Mouse (Mus musculus): Measurements from ENCODE around the gene Ccdc43.
"Not testable (repeated sequence)": the region's sequence is repeated elsewhere in the genome, so short reads cannot be mapped to it uniquely, and the experiment has no call there.

Gene Ccdc43

DNA sequence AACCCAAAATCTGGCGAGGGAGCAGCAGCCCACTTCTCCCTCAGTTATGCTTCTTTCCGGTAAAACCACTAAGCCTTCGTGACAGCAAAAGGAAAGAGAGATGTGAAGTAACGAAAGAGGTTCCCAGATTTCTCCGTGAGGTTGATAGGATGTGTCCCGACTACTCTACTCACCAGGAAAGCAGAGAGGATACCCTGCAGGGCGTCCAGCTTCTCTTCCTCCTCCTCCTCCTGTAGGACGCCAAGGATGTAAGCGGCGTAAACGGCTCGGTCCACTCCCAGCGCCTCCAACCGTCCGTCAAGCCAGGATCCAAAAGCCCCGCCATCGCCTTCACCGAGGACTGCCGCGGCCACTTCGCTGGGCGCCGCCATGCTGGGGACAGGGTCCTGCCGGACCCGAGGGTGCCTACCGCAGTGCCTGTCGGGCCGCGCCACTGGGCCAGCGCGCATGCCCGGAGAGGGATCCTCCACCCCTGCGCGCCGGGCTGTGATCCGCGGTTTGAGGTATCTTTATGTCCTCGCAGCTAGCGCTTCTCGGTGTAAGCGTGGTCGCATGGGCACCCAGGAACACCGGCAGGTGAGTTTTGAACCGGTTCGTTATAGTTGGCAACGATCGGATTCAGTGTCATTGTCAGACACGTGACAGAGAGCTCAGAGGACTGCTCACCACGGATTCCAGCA, at the start of gene Ccdc43:
Ccdc43 (minus strand) TSS at position 445 of the 680 bp plus-strand sequence.
- peak; percentile 92 for DNase-seq

- DNase-seq, result no peak
Measured at GRCm38 (mm10) chr11:102744746-102745145, 47.2 kb upstream of the Ccdc43 start.

GRCm38 (mm10) chr11:102742843-102743242, 45.3 kb upstream of the Ccdc43 start:
- DNase-seq, result no peak

DNA sequence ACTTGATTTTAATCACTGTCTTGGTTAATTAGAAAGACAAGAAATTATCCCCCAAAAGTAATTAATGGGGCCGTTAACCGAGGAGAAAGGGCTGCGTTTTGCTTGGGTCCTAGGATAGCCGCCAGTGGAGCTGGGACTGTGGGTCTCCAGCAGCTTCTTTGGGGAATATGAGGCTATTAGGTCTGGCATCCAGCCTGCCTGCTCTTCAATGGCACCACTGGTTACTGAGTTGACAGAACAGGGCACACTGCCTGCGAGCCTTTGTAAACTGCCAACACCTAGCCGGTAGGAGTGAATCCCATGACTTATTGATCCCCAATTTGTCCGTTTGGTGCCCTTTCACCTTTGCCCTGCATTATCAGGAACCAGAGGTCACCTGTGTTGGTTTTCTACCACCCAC, 44.5 kb upstream of the Ccdc43 start:
- no peak for DNase-seq

GRCm38 (mm10) chr11:102741129-102741950, 43.8 kb upstream of the Ccdc43 start:
- DNase-seq, result peak; percentile 66

DNA sequence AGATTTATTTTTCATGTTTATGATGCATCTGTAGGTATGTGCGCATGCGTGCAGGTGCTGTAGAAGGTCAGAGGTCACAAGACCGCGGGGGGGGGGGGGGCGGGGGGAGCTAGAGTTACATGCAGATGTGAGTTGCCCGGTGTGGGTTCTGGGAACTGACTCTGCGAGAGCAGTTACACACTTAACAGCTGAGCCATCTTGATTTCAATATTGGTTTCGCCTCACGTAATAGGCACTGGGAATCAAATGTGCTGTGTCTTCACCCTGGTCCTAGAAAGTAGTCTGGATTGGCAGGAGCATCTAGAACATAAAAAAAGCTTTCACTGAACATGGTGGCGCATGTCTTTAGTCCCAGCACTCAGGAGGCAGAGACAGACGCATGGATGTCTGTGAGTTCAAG, 43.1 kb upstream of the Ccdc43 start:
- no peak for DNase-seq

DNA sequence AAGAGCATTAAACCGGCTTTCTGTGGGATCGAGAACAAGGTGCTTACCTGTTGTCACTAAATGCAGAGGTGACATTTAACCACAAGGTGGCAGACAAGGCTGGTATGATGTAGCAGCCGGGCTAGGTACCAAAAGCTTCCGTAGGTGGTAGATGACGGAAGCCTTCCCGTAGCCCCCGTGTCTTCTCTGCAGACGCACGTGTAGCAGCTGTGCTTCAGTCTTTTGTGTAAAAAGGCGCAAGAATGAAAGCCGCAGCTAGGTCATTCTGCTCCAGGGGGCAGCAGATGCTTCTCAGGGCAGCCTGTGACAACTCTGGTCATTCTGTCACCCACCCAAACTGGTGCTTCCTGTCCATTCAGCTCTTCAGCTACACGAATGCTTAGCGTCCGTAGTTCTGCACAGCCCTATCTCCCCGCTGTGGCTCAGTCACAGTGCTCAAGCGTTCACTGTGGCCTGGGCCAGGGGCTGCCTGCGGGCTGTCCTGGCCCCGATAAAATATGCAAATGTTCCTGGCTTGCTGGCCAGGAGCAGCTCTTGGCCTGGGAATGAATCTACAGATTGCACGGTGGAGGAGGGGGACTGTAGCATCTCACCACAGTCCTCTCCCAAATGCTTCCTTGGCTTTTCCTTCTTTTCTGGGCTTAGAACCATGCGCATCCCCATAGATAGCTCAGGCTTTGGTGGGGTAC, 41.8 kb upstream of the Ccdc43 start:
- DNase-seq, result peak; percentile 64

DNA sequence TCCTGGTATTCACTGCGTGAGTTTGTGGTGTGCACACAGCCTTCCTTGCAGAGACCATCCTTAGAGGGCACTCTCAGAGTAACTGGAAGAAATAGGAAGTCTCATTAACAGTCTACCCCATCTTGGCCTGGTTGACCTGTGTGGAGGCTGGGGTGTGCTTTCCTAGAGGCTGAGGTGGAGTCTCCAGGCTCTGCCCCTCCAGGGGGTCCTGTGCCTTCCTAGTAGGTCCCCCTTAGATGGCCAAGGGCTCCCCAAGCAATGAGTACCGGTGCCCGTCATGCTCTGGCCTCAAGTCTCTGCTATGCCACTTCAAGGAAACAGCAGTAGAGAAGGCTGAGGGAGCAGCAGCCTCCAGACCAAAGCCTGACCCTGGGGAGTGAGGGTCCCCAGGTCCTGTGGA, 40.5 kb upstream of the Ccdc43 start:
- DNase-seq, result no peak

DNA sequence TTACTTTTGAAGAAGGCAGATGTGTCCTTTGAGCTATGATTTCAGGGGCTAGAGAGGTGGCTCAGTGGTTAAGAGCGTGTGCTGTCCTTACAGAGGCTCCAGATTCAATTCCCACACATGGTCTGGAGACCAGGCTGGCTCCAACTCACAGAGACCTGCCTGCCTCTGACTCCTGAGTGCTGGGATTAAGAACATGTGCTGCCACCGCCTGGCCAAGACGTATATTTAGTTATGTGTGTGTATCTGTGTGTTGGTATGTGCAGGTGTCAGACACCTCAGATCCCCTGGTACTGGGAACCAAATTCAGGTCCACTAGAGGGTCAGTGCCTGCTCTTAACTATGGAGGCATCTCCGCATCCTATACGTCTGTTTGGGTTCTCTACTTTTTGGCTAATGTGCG, 37.4 kb upstream of the Ccdc43 start:
- DNase-seq, result no peak

DNA sequence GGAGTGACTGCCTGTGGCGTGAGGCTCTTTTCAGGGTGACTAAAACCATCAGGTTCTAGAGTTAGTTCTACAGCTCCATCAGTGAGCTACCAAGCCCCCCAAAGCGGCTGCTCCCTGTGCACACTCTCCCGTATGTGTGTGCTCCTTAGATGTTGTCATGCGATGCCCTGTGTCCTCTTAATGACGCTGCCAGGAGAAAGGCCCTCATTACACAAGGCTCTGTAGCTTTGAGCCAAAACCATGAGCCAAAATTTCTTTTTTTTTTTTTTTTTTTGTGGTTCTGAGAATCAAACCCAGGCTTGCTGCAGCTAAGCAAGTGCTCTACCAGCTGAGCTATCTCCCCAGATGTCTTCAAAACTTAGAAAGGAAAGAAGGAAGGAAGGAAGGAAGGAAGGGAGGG, 35.6 kb upstream of the Ccdc43 start:
- no peak for DNase-seq

DNA sequence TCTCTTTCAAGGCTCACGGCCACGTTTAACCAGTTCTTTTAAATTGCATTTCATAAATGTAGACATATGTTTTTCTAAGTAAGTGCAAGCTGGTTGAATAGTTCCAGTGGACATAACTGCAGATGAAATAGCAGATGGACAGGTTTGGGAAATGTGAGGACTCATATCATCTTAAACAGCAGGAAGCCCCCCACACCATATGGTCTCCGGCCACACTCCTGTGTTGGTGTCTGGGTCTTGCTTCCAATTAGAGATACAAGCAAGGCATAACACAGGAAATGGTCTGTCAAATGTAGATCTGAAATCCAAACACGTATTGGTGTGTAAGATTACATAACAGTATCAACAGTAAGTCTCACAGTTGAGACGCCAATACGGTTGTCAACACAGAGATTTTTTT, 33.8 kb upstream of the Ccdc43 start:
- DNase-seq, result no peak

GRCm38 (mm10) chr11:102729835-102730234, 32.3 kb upstream of the Ccdc43 start:
- DNase-seq, result no peak

DNA sequence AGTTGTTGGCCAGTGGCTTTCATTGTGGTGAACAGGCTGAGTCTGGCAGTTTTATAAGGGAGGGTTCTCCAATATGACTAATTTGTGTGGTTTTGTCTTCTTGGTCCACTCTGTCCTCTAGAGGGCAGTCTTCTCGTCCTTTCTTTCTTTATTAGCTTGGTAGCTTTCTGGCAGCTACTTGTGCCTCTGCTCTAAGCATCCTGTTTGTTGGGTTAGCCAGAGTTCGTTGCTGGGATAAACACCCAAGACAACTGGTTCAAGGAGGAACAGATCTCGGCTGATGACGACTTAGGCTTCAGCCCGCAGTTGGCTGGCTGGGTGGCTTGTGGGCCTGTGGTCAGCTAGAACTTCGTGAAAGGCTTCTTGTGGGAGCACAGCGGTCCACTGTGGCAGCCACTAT, 31.0 kb upstream of the Ccdc43 start:
- DNase-seq, result peak; percentile 34

DNA sequence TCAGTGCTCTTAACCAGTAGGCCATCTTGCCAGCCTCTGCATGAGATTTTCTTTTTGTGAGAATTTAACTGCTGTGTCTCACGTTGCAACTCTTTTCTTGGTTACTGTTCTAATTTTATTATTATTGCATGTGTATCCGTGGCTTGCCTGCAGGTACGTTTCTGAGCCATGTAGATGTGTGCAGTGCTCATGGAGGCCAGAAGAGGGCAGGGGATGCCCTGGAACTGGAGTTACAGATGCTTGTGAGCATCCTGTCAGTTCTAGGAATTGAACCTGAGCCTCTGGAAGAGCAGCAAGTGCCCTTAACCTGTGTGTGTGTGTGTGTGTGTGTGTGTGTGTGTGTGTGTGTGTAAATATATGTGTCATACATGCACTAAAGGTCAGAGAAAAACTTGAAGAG, 28.0 kb upstream of the Ccdc43 start:
- DNase-seq, result peak; percentile 32

DNA sequence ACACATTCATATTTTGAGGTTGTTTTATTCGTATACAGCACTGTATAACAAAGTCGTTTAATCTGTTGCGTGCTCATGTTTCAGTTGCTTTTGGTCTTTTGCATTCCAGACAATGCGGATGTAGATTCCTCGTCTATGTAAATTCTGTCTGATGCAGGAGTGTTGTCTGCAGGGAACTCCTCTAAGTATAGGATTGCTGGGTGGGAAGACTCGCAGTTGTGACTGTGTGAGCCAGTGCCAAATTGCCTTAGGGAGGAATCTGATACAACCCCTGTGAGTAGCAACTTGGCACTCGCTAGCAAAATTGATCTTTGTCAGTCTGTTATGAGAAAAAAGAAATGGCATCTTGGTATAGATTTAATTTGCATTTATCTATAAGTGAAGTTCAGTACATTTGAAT, 18.6 kb upstream of the Ccdc43 start:
- no peak for DNase-seq

DNA sequence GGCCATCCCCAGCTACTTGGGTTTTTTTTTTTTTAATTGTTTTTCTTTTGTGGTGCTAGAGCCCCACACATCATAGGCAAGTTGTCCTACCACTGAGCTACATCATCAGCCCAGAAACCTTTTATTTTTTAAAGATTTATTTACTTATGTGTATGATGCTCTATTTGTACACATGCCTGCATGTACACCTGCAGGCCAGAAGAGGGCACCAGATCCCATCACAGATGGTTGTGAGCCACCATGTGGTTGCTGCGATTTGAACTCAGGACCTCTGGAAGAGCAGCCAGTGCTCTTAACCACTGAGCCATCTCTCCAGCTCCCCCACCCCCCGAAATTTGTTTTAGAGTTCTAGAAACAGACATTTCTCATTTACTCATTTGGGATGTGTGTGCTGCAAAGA, 17.0 kb upstream of the Ccdc43 start:
- DNase-seq, result not testable (repeated sequence)

DNA sequence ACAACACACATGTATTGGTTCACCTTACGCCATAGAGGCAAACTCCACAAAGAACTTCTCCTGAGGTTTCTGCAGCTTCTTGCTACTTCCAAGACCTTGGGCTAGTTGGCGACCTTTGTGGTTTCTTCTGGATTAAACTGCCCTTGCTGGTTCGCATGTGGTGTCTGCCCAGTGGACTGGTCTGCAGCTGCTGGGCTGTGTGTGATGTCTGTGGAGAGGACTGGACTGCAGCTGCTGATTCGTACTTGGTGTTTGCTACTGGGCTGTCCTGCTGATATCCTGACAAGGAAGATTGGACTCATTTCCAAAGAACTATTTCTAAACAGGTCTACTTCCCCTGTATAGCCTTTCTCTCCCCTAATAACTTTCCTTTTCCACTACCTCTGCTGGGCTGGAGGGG, 14.8 kb upstream of the Ccdc43 start:
- DNase-seq, result no peak

- not testable (repeated sequence) for DNase-seq
Measured at GRCm38 (mm10) chr11:102702206-102702605, 4.6 kb upstream of the Ccdc43 start.

DNA sequence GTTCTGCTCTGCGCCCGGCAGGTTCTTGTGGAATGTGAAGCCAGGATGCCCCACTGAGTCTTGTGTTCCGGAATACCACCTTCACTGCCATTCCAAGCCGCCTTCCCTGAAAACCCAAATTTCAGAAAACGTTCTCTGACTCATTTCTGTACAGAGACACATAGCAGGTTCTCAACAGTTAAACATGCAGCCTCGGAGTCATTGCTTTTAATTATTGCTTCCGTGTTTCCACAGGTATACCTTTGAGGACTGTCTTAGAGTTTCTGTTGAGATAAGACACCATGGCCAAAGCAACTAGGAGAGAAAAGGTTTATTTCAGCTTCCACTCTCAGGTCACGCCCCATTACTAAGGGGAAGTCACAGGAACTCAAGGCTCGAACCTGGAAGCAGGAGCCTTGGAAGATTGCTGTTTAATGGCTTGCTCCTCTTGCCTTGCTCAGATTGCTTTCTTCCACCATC, 465 bp upstream of the Ccdc43 start:
- DNase-seq, result no peak

DNA sequence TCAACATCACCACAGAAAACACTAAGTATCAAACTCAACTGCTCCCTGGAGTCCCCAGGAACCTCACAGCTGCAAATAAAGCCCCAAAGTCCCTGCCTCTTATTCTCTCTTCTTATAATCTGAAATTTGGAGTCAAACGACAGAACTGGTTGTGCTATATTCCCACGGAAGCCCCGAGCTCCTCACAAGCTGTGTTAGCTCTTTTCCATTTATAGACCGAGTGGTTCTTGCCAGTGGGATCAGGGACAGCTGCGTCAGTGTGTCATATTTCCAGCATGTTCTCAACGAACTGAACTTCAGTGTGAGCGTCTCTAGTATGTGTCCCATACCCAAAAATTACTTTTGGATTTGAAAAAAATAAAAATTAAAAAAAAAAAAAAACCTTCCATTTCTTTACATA, 2.3 kb downstream of the Ccdc43 start:
- no peak for DNase-seq

DNA sequence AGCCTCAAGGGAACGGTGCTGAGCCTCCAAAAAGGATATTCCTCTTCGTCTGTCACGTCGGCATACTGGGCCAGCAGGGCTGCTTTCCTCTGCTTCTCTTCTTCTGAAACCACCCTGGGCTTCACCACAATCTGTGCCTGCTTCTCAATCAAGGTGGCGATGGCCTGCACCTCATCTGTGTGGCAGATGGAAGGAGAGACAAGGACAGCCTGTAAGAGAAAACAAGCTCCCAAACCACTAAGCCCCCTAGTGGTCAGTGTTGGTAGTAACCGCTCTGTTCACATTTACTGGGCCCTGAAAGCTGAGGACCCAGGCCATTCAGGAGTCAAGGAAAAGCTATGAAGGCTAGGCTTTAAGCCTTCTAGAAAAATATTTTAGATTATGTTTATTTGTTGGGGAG, 7.4 kb downstream of the Ccdc43 start:
- peak; percentile 83 for DNase-seq

DNA sequence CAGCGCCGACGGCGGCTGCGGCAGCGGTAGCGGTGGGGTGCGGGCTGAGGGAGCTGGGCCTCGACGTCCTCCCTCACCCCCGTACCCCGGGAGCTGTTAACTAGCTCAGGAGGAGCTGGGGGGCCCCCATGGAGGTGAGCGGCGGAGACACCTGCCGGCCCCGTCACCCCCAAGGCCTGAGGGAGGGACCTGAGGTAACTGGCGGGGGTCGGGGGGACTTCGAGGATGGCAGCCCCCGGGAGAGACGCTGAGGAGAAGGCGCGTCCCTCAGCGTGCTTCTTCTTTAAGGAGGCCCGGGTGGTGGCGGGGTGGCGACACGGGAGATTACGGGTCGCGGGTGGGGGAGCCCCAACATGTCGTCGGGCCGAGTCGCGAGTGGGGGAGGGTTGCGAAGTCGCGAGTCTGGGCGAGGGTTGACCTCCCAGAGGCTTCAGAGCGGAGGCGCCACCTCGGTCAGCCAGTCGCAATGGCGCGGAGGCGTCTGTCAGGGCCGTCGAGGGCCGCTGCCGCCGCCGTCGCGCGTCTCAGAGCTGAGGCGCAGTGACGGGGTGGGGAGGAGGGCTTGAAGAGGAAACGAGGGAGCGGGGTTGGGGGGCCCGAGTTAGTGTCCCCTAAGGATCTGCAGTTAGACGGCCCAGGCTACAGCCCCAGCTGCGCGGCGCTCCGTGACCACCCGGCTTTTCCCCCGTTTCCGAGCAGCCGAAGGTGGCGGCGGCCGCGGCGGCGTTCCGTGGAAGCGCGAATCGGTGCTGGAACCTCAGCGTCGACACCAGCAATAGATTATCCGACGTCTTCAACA, 31.7 kb downstream of the Ccdc43 start:
- peak; percentile 15 for DNase-seq

GRCm38 (mm10) chr11:102665151-102665550, 32.4 kb downstream of the Ccdc43 start:
- peak; percentile 9 for DNase-seq
